Mouse (Mus musculus) MEL (cell line): Measurements from ENCODE around the gene Dnhd1. TPM values are rescaled to one million over a fixed set of nuclear protein-coding genes. Genes with fewer than 3 reads are reported as not detected.

Experiments used
- DNase-seq: peaks from one replicate; pipeline ENCODE4 v3.0.0; 2011; ENCODE audit warnings: low read depth, low spot score
- H3K27ac ChIP-seq: 2 replicates; pipeline ENCODE4 v1.5.1; 2012; ENCODE audit warnings: low read depth, mild to moderate bottlenecking, control low read depth, low read length, moderate library complexity; ENCODE audit not compliant: control insufficient read depth
- H3K27me3 ChIP-seq, 2 experiments: fragments of 150-350 bp in 1 of 2; sonication (generic) in 1 of 2; 2 replicates each; pipeline ENCODE4 v1.6.1; 2012; ENCODE audit warnings: low read length in 2 of 2, mild to moderate bottlenecking in 2 of 2, improper control_type of control experiment in 1 of 2, moderate library complexity in 1 of 2; ENCODE audit not compliant: insufficient read depth in 2 of 2, control insufficient read depth in 1 of 2
- H3K36me3 ChIP-seq, 2 experiments: 2 replicates each; pipeline ENCODE4 v1.6.1; 2012 to 2014; ENCODE audit warnings: low read length in 2 of 2, improper control_type of control experiment in 1 of 2, inconsistent platforms in 1 of 2, mild to moderate bottlenecking in 1 of 2; ENCODE audit not compliant: insufficient read depth in 2 of 2, control insufficient read depth in 1 of 2
- H3K4me1 ChIP-seq, 2 experiments: fragments of 150-350 bp in 1 of 2; sonication (generic) in 1 of 2; 2 replicates each; pipeline ENCODE4 v1.6.1; 2012; ENCODE audit warnings: low read length in 2 of 2, improper control_type of control experiment in 1 of 2, mild to moderate bottlenecking in 1 of 2; ENCODE audit not compliant: insufficient read depth in 2 of 2, control insufficient read depth in 1 of 2
- H3K4me3 ChIP-seq, 2 experiments: fragments of 150-350 bp in 1 of 2; sonication (generic) in 1 of 2; 2 replicates each; pipeline ENCODE4 v1.5.1; 2012; ENCODE audit warnings: low read depth in 2 of 2, low read length in 2 of 2, mild to moderate bottlenecking in 2 of 2, moderate library complexity in 2 of 2, control low read depth in 1 of 2, improper control_type of control experiment in 1 of 2; ENCODE audit not compliant: control insufficient read depth in 1 of 2, insufficient read depth in 1 of 2
- H3K79me2 ChIP-seq: 2 replicates; pipeline ENCODE4 v1.6.1; 2012; ENCODE audit warnings: mild to moderate bottlenecking, low read length, moderate library complexity; ENCODE audit not compliant: control insufficient read depth, poor library complexity, insufficient read depth
- H3K9ac ChIP-seq: 2 replicates; pipeline ENCODE4 v1.6.1; 2012; ENCODE audit warnings: low read depth, mild to moderate bottlenecking, control low read depth, low read length, moderate library complexity; ENCODE audit not compliant: control insufficient read depth, poor library complexity, severe bottlenecking
- H3K9me3 ChIP-seq: fragments of 150-350 bp; sonication (generic); replicated peaks from 2 replicates; pipeline ENCODE4 v1.6.1; 2012; ENCODE audit warnings: mild to moderate bottlenecking, low read length, improper control_type of control experiment, moderate library complexity; ENCODE audit not compliant: insufficient read depth
- BHLHE40 ChIP-seq: IDR thresholded peaks from 2 replicates; pipeline ENCODE4 v1.6.1; 2012; ENCODE audit warnings: low read depth, mild to moderate bottlenecking, inconsistent platforms, low read length, improper control_type of control experiment, borderline replicate concordance
- CHD1 ChIP-seq: IDR thresholded peaks from 2 replicates; pipeline ENCODE4 v1.6.1; 2012; ENCODE audit warnings: low read depth, mild to moderate bottlenecking, inconsistent platforms, low read length, improper control_type of control experiment
- CHD2 ChIP-seq: IDR thresholded peaks from 2 replicates; pipeline ENCODE4 v1.6.1; 2011; ENCODE audit warnings: low read length, improper control_type of control experiment
- CTCF ChIP-seq, 3 experiments: IDR thresholded peaks in 2 of 3; conservative IDR thresholded peaks in 1 of 3; 2 replicates each; pipeline ENCODE4 v1.5.1; 2011 to 2012; ENCODE audit warnings: low read length in 3 of 3, low read depth in 2 of 3, mild to moderate bottlenecking in 2 of 3, improper control_type of control experiment in 1 of 3, inconsistent platforms in 1 of 3, mixed read lengths in 1 of 3, moderate library complexity in 1 of 3; ENCODE audit not compliant: control insufficient read depth in 1 of 3, insufficient read depth in 1 of 3, poor library complexity in 1 of 3, severe bottlenecking in 1 of 3
- E2F4 ChIP-seq: IDR thresholded peaks from 2 replicates; pipeline ENCODE4 v1.6.1; 2011; ENCODE audit warnings: low read depth, low read length, improper control_type of control experiment, borderline replicate concordance
- ELF1 ChIP-seq: IDR thresholded peaks from 2 replicates; pipeline ENCODE4 v1.6.1; 2014; ENCODE audit warnings: low read depth, mild to moderate bottlenecking, inconsistent platforms, low read length, improper control_type of control experiment, moderate library complexity
- EP300 ChIP-seq, 2 experiments: IDR thresholded peaks; 2 replicates each; pipeline ENCODE4 v1.6.1; 2011; ENCODE audit warnings: improper control_type of control experiment in 2 of 2, low read length in 2 of 2, low read depth in 1 of 2, mild to moderate bottlenecking in 1 of 2
- ETS1 ChIP-seq: IDR thresholded peaks from 2 replicates; pipeline ENCODE4 v1.6.1; 2012; ENCODE audit warnings: low read depth, mild to moderate bottlenecking, inconsistent platforms, low read length, improper control_type of control experiment, moderate library complexity
- GABPA ChIP-seq: IDR thresholded peaks from 2 replicates; pipeline ENCODE4 v1.6.1; 2012; ENCODE audit warnings: low read depth, mild to moderate bottlenecking, inconsistent platforms, low read length, improper control_type of control experiment, moderate library complexity
- JUND ChIP-seq: IDR thresholded peaks from 2 replicates; pipeline ENCODE4 v1.6.1; 2011; ENCODE audit warnings: low read depth, mild to moderate bottlenecking, improper control_type of control experiment, low read length
- KAT2A ChIP-seq: conservative IDR thresholded peaks from 2 replicates; pipeline ENCODE4 v1.6.1; 2012; ENCODE audit warnings: low read depth, low read length, improper control_type of control experiment, inconsistent platforms
- MAFK ChIP-seq: IDR thresholded peaks from 2 replicates; pipeline ENCODE4 v1.6.1; 2011; ENCODE audit warnings: low read depth, mild to moderate bottlenecking, low read length, improper control_type of control experiment, borderline replicate concordance
- MAZ ChIP-seq: IDR thresholded peaks from 2 replicates; pipeline ENCODE4 v1.6.1; 2012; ENCODE audit warnings: low read depth, mild to moderate bottlenecking, inconsistent platforms, low read length, improper control_type of control experiment
- MXI1 ChIP-seq: IDR thresholded peaks from 2 replicates; pipeline ENCODE4 v1.6.1; 2011; ENCODE audit warnings: mild to moderate bottlenecking, low read depth, low read length, improper control_type of control experiment
- MYC ChIP-seq: IDR thresholded peaks from 2 replicates; pipeline ENCODE4 v1.6.1; 2011; ENCODE audit warnings: low read depth, mild to moderate bottlenecking, low read length, improper control_type of control experiment, moderate library complexity
- NELFE ChIP-seq: IDR thresholded peaks from 2 replicates; pipeline ENCODE4 v1.6.1; 2011; ENCODE audit warnings: low read depth, low read length, improper control_type of control experiment
- NRF1 ChIP-seq: IDR thresholded peaks from 2 replicates; pipeline ENCODE4 v1.6.1; 2014; ENCODE audit warnings: low read depth, mild to moderate bottlenecking, inconsistent platforms, low read length, improper control_type of control experiment, moderate library complexity; ENCODE audit not compliant: poor library complexity, insufficient read depth, severe bottlenecking
- POLR2A ChIP-seq, 2 experiments: IDR thresholded peaks; 2 replicates each; pipeline ENCODE4 v1.6.1; 2011 to 2012; ENCODE audit warnings: low read length in 2 of 2, mild to moderate bottlenecking in 2 of 2, control low read depth in 1 of 2, improper control_type of control experiment in 1 of 2, low read depth in 1 of 2, moderate library complexity in 1 of 2; ENCODE audit not compliant: control insufficient read depth in 1 of 2, insufficient read depth in 1 of 2, poor library complexity in 1 of 2
- POLR2AphosphoS2 ChIP-seq: IDR thresholded peaks from 2 replicates; pipeline ENCODE4 v1.6.1; 2011; ENCODE audit warnings: low read length, improper control_type of control experiment
- POLR2AphosphoS5 ChIP-seq: IDR thresholded peaks from 2 replicates; pipeline ENCODE4 v1.6.1; 2012; ENCODE audit warnings: low read depth, borderline replicate concordance, mild to moderate bottlenecking, inconsistent platforms, low read length, moderate library complexity, mixed read lengths
- RCOR1 ChIP-seq: IDR thresholded peaks from 2 replicates; pipeline ENCODE4 v1.6.1; 2012; ENCODE audit warnings: low read depth, mild to moderate bottlenecking, inconsistent platforms, low read length, improper control_type of control experiment
- TAL1 ChIP-seq: IDR thresholded peaks from 2 replicates; pipeline ENCODE4 v1.6.1; 2012; ENCODE audit warnings: mild to moderate bottlenecking, inconsistent platforms, low read length, moderate library complexity, mixed read lengths
- TBP ChIP-seq: IDR thresholded peaks from 2 replicates; pipeline ENCODE4 v1.8.0; 2011; ENCODE audit warnings: low read depth, low read length, improper control_type of control experiment
- USF2 ChIP-seq, 2 experiments: IDR thresholded peaks; 2 replicates each; pipeline ENCODE4 v1.6.1; 2011 to 2012; ENCODE audit warnings: improper control_type of control experiment in 2 of 2, low read length in 2 of 2, borderline replicate concordance in 1 of 2, inconsistent platforms in 1 of 2, low read depth in 1 of 2, mild to moderate bottlenecking in 1 of 2; ENCODE audit not compliant: insufficient read depth in 1 of 2
- ZKSCAN1 ChIP-seq: IDR thresholded peaks from 2 replicates; pipeline ENCODE4 v1.6.1; 2012; ENCODE audit warnings: low read depth, mild to moderate bottlenecking, inconsistent platforms, low read length, improper control_type of control experiment, moderate library complexity
- ZMIZ1 ChIP-seq: IDR thresholded peaks from 2 replicates; pipeline ENCODE4 v1.6.1; 2012; ENCODE audit warnings: low read depth, mild to moderate bottlenecking, inconsistent platforms, low read length, improper control_type of control experiment, moderate library complexity
- ZNF384 ChIP-seq: IDR thresholded peaks from 2 replicates; pipeline ENCODE4 v1.6.1; 2012; ENCODE audit warnings: low read depth, mild to moderate bottlenecking, inconsistent platforms, low read length, improper control_type of control experiment
- polyA plus RNA-seq, 2 experiments: library from polyadenylated mRNA; stranded (reverse) in 1 of 2; unstranded in 1 of 2; fragments of >175 nt in 1 of 2; fragments of >200 nt in 1 of 2; gene quantifications; 2 replicates each; pipeline versions ENCODE4 v1.2.1 to v1.2.4; 2012; ENCODE audit warnings: low replicate concordance in 2 of 2, low read depth in 1 of 2; ENCODE audit not compliant: insufficient read length in 2 of 2, insufficient read depth in 1 of 2, missing spikeins in 1 of 2
- total RNA-seq: library from RNA; depleted of rRNA; stranded (reverse); fragments of 300-350 nt; gene quantifications from 2 replicates; pipeline ENCODE4 v1.2.3, GENCODE M21; 2012

The Dnhd1 gene
- total and polyA plus RNA-seq, 3 experiments = 1.7 to 2.6 TPM; not detected in 1

DNA sequence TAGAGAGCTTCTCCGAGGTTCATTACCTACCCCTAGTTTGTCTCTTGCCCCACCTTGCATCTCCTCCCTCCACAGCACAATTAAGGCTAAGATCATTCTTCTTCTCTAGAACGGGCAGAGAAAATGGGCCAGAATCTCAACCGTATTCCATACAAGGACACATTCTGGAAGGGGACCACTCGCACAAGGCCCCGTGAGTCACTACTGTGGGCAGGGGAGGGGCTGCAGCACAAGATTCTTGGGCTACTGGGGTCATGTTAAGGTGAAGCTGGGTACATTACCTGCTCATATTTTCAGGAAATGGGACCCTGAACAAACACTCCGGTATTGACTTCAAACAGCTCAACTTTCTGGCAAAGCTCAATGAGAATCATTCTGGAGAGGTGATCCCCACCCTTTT is 90.2 kb downstream of the Dnhd1 start:
- no peaks in the 10 kb centered on the region for H3K27me3 ChIP-seq
- H3K79me2 ChIP-seq = peaks cover 30% of the 10 kb centered on the region
- no peak overlapping the region for H3K9ac ChIP-seq
- no peak overlapping the region for H3K27ac ChIP-seq
- H3K4me3 ChIP-seq = no peak overlapping the region
- no peak for DNase-seq
- H3K9me3 ChIP-seq = no peaks in the 10 kb centered on the region
- H3K36me3 ChIP-seq = peaks cover 4 to 24% of the 10 kb centered on the region in 2 experiments; a peak in 3 of 4 replicates
- TF ChIP-seq ZKSCAN1 = no peak
- no peak for TF ChIP-seq MAZ
- TF ChIP-seq TBP = no peak
- TF ChIP-seq KAT2A = no peak
- TF ChIP-seq TAL1 = no peak
- TF ChIP-seq POLR2AphosphoS2 = no peak
- TF ChIP-seq BHLHE40 = no peak
- TF ChIP-seq CTCF (IDR thresholded peaks at IDR 0.05 in 2 of 3, conservative IDR thresholded peaks at IDR 0.05 in 1 of 3; ENCODE audit: control insufficient read depth in 1 of 3, insufficient read depth in 1 of 3, low read depth in 2 of 3, low read length in 3 of 3, poor library complexity in 1 of 3, severe bottlenecking in 1 of 3) = no peak
- no peak for TF ChIP-seq ETS1
- TF ChIP-seq RCOR1 = no peak
- no peak for TF ChIP-seq POLR2AphosphoS5
- TF ChIP-seq ZNF384 = no peak
- TF ChIP-seq MAFK = no peak
- no peak for TF ChIP-seq NELFE
- TF ChIP-seq CHD1 = no peak
- TF ChIP-seq NRF1 = no peak
- no peak for TF ChIP-seq MYC
- TF ChIP-seq MXI1 = no peak
- TF ChIP-seq USF2 (IDR thresholded peaks at IDR 0.05; ENCODE audit: borderline replicate concordance in 1 of 2, insufficient read depth in 1 of 2, low read depth in 1 of 2, low read length in 2 of 2) = no peak
- peaks cover 14 to 19% of the 10 kb centered on the region in 2 experiments for H3K4me1 ChIP-seq

DNA sequence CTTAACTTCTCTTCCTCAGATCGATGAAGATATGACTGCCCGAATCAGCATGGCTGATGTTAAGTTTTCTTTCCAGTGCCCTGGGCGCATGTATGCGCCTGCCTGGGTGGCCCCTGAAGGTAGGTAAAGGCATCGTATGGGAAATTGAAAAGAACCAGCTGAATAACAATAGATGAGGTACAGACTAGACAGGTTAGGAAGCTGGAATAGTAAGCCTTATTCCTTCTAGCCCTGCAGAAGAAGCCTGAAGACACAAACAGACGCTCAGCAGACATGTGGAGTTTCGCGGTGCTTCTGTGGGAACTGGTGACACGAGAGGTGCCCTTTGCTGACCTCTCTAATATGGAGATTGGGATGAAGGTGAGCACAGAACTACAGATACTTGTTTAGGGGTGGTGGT is 91.4 kb downstream of the Dnhd1 start:
- no peak overlapping the region for H3K4me3 ChIP-seq
- H3K27ac ChIP-seq = no peak overlapping the region
- H3K4me1 ChIP-seq = peaks cover 14 to 19% of the 10 kb centered on the region in 2 experiments
- TF ChIP-seq E2F4 (no peak), MXI1 (no peak), NELFE (no peak), KAT2A (no peak), CTCF (IDR thresholded peaks at IDR 0.05 in 2 of 3, conservative IDR thresholded peaks at IDR 0.05 in 1 of 3; ENCODE audit: control insufficient read depth in 1 of 3, insufficient read depth in 1 of 3, low read depth in 2 of 3, low read length in 3 of 3, poor library complexity in 1 of 3, severe bottlenecking in 1 of 3) (no peak), NRF1 (no peak), ELF1 (no peak), GABPA (no peak), MYC (no peak), POLR2AphosphoS2 (no peak), ZKSCAN1 (no peak), POLR2A (IDR thresholded peaks at IDR 0.05; ENCODE audit: control insufficient read depth in 1 of 2, insufficient read depth in 1 of 2, low read depth in 1 of 2, low read length in 2 of 2, poor library complexity in 1 of 2) (no peak; a peak in 1 of 4 replicates), ETS1 (no peak), JUND (no peak), ZMIZ1 (no peak), MAFK (no peak), POLR2AphosphoS5 (no peak), EP300 (IDR thresholded peaks at IDR 0.05; ENCODE audit: low read depth in 1 of 2, low read length in 2 of 2) (no peak), CHD2 (no peak), RCOR1 (no peak)
- TF ChIP-seq, all 39 proteins: peak for 0
- peaks cover 4 to 24% of the 10 kb centered on the region in 2 experiments; a peak in 3 of 4 replicates for H3K36me3 ChIP-seq
- no peak for DNase-seq
- H3K79me2 ChIP-seq = peaks cover 21% of the 10 kb centered on the region
- H3K9me3 ChIP-seq = no peaks in the 10 kb centered on the region
- H3K9ac ChIP-seq = no peak overlapping the region
- H3K27me3 ChIP-seq = no peaks in the 10 kb centered on the region
